Mouse (Mus musculus): ENCODE data around the gene Per2. TPM values are rescaled to one million over a fixed set of nuclear protein-coding genes. Genes with fewer than 3 reads are reported as not detected.
A peak's percentile ranks its signal among the peaks of the same experiment; 100 is the strongest.

Gene Per2
- polyA plus RNA-seq, 1 experiment from 2014 or later: 7.3 TPM

DNA sequence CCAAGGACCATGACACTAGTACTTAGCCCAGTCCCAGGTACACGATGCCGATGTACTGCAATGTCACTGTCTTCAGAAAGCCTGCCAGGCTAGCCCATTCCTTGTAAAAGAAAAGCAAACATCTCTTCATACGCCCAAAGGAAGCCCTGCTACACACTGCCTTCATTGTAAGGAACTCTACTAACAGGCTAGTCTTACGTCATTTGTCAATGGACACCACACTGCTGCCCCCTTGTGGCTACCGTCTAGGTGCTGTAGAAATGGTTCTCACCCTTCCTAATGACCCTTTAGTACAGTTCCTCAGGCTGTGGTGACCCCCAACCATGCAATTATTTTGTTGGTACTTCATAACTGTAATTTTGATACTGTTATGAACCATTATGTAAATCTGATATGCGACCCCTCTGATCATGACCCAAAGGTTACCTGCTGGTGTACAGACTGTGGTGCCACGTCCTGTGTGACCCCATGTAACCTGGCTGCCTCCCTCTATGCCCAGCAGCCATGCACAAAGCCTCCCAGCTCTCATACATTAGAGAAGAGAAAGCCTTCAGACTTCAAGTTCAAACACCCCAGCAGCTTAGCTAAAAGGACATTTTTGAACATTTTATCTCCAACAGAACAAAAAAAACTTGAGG is 78.6 kb downstream of the Per2 start:
- 61% methylated on average over 7 of the region's 7 CpGs for WGBS
- H3K27ac ChIP-seq (ENCODE audit: low read length): no peak overlapping the region
- no peak overlapping the region for H3K4me2 ChIP-seq (replicated peaks; ENCODE audit: low read depth, low read length)
- peak; percentile 28; the same call in 1 of the 2 replicates for ATAC-seq (ENCODE audit: insufficient number of reproducible peaks, insufficient read depth, low FRiP score, low read depth)
- no peak overlapping the region for H3K4me3 ChIP-seq (ENCODE audit: low read depth, low read length)
- no peaks in the 10 kb centered on the region for H3K27me3 ChIP-seq (ENCODE audit: control insufficient read depth, insufficient read depth, low read length)
- no peak overlapping the region for H3K9ac ChIP-seq (replicated peaks; ENCODE audit: low read depth, low read length)
- no peaks in the 10 kb centered on the region for H3K9me3 ChIP-seq (ENCODE audit: control insufficient read depth, low read depth, low read length)
- no peaks in the 10 kb centered on the region for H3K4me1 ChIP-seq (ENCODE audit: control insufficient read depth, insufficient read depth, low read length)
- peaks cover 88% of the 10 kb centered on the region for H3K36me3 ChIP-seq (ENCODE audit: control insufficient read depth, insufficient read depth, low read length)

GRCm38 (mm10) chr1:91373414-91373835 is 85.7 kb downstream of the Per2 start:
- Histone ChIP-seq H3K9me3 (ENCODE audit: control insufficient read depth, low read depth, low read length) (no peaks in the 10 kb centered on the region), H3K36me3 (ENCODE audit: control insufficient read depth, insufficient read depth, low read length) (peaks cover 80% of the 10 kb centered on the region)
- ATAC-seq (ENCODE audit: insufficient number of reproducible peaks, insufficient read depth, low FRiP score, low read depth): no peak; the same call in 1 of the 2 replicates

GRCm38 (mm10) chr1:91370055-91370454 is 89.1 kb downstream of the Per2 start:
- H3K27ac ChIP-seq (ENCODE audit: low read length): no peak overlapping the region
- H3K4me3 ChIP-seq (ENCODE audit: low read depth, low read length): no peak overlapping the region
- H3K4me1 ChIP-seq (ENCODE audit: control insufficient read depth, insufficient read depth, low read length): 0 out of 2 replicates have a peak, but pooled peaks cover 3% of the 10 kb centered on the region
- peaks cover 51% of the 10 kb centered on the region for H3K36me3 ChIP-seq (ENCODE audit: control insufficient read depth, insufficient read depth, low read length)
- H3K9ac ChIP-seq (replicated peaks; ENCODE audit: low read depth, low read length): no peak overlapping the region
- no peaks in the 10 kb centered on the region for H3K9me3 ChIP-seq (ENCODE audit: control insufficient read depth, low read depth, low read length)
- ATAC-seq (ENCODE audit: insufficient number of reproducible peaks, insufficient read depth, low FRiP score, low read depth): no peak
- H3K27me3 ChIP-seq (ENCODE audit: control insufficient read depth, insufficient read depth, low read length): no peaks in the 10 kb centered on the region
- H3K4me2 ChIP-seq (replicated peaks; ENCODE audit: low read depth, low read length): no peak overlapping the region
- 86% methylated on average over 23 of the region's 23 CpGs for WGBS

More at GRCm38 (mm10) chr1:91373414-91373835, 85.7 kb downstream of the Per2 start:
- Histone ChIP-seq H3K4me1 (ENCODE audit: control insufficient read depth, insufficient read depth, low read length) (no peaks in the 10 kb centered on the region), H3K4me3 (ENCODE audit: low read depth, low read length) (no peak overlapping the region), H3K27me3 (ENCODE audit: control insufficient read depth, insufficient read depth, low read length) (no peaks in the 10 kb centered on the region), H3K9ac (replicated peaks; ENCODE audit: low read depth, low read length) (no peak overlapping the region), H3K4me2 (replicated peaks; ENCODE audit: low read depth, low read length) (no peak overlapping the region), H3K27ac (ENCODE audit: low read length) (no peak overlapping the region)
- WGBS: 89% methylated on average over 6 of the region's 6 CpGs

GRCm38 (mm10) chr1:91369408-91369807 is 89.7 kb downstream of the Per2 start:
- Histone ChIP-seq H3K4me2 (replicated peaks; ENCODE audit: low read depth, low read length) (no peak overlapping the region), H3K9me3 (ENCODE audit: control insufficient read depth, low read depth, low read length) (no peaks in the 10 kb centered on the region), H3K36me3 (ENCODE audit: control insufficient read depth, insufficient read depth, low read length) (peaks cover 45% of the 10 kb centered on the region), H3K9ac (replicated peaks; ENCODE audit: low read depth, low read length) (no peak overlapping the region), H3K27ac (ENCODE audit: low read length) (no peak overlapping the region), H3K4me1 (ENCODE audit: control insufficient read depth, insufficient read depth, low read length) (0 out of 2 replicates have a peak, but pooled peaks cover 3% of the 10 kb centered on the region), H3K27me3 (ENCODE audit: control insufficient read depth, insufficient read depth, low read length) (no peaks in the 10 kb centered on the region), H3K4me3 (ENCODE audit: low read depth, low read length) (no peak overlapping the region)
- ATAC-seq (ENCODE audit: insufficient number of reproducible peaks, insufficient read depth, low FRiP score, low read depth): no peak
- 67% methylated on average over 4 of the region's 4 CpGs for WGBS

DNA sequence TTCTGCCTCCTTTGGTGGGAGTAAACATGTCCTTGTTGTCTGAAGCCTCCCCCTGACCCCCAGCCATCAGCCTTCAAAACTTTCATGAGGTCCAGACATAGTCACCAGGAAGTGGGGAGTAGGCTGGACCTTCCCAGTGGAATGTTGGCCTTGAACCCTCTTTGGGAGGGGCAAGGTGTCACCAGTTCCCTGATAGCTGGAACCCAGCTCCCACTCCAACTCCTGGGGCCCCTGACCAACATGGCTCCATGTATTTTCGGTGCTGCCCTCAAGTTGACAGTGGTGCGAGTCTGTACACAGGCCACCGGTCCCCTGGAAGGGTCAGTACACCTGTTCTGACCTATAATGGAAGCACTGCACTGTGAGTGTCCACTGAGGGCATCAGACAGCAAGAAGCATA is 91.8 kb downstream of the Per2 start:
- no peaks in the 10 kb centered on the region for H3K9me3 ChIP-seq (ENCODE audit: control insufficient read depth, low read depth, low read length)
- H3K36me3 ChIP-seq (ENCODE audit: control insufficient read depth, insufficient read depth, low read length): peaks cover 23% of the 10 kb centered on the region; the same call in 1 of the 2 replicates
- H3K27me3 ChIP-seq (ENCODE audit: control insufficient read depth, insufficient read depth, low read length): no peaks in the 10 kb centered on the region
- 0 out of 2 replicates have a peak, but pooled peaks cover 3% of the 10 kb centered on the region for H3K4me1 ChIP-seq (ENCODE audit: control insufficient read depth, insufficient read depth, low read length)
- H3K4me2 ChIP-seq (replicated peaks; ENCODE audit: low read depth, low read length): no peak overlapping the region
- no peak; the same call in 1 of the 2 replicates for ATAC-seq (ENCODE audit: insufficient number of reproducible peaks, insufficient read depth, low FRiP score, low read depth)
- H3K27ac ChIP-seq (ENCODE audit: low read length): no peak overlapping the region
- 95% methylated on average over 3 of the region's 3 CpGs for WGBS
- H3K9ac ChIP-seq (replicated peaks; ENCODE audit: low read depth, low read length): no peak overlapping the region
- H3K4me3 ChIP-seq (ENCODE audit: low read depth, low read length): no peak overlapping the region

DNA sequence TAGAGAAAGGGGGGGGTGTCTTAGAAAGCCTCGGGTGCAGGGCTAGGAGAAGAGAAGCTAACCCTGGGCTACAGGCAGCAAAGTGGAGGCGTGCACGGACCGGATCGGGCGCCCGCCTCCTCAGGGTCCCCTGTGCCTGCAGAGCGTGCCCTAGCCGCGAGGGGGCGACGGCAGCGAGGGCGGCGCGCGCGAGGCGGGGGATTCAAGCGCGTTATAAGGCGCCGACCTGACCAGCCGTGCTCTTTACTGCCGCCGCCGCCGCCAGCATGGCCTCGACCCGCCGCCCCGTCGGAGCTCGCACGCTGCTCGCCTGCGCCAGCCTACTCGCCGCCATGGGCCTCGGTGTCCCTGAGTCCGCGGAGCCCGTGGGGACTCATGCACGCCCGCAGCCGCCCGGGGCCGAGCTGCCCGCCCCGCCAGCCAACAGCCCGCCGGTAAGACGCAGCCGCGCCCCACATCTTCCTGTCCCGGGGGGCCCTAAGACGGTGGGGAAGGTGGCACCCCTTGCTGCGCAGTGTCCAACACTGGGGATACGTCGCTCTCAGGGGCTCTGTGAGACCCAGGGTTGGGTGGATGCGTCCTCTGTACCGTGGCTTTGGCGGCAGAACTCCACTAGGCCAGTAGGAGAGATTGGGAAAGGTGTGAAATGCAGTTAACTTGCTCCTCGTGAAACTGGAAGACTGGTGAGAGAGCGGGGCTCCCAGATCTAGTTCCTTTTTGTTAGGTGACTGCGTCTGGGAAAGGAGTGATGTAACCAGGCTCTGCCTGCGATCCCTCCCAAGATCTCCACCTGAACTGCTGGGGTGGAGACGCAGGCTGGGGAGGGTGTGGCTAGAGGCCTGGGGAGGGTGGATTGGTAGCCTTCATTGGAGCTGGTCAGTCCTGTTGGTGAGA is 92.7 kb downstream of the Per2 start, which contains the start of gene Erfe:
Gene Erfe, plus strand, starts transcription at position 216 of the 894 bp plus-strand sequence.
- no peak within 1 kb of the TSS for H3K27ac ChIP-seq (ENCODE audit: low read length)
- H3K4me3 ChIP-seq (ENCODE audit: low read depth, low read length): peak within 1 kb of the TSS; percentile 45
- WGBS: 2% methylated on average over 68 of the region's 68 CpGs

More for the DNA sequence above, 92.7 kb downstream of the Per2 start, which contains the start of gene Erfe:
- Histone ChIP-seq H3K9ac (replicated peaks; ENCODE audit: low read depth, low read length) (peak within 1 kb of the TSS; percentile 60), H3K4me1 (ENCODE audit: control insufficient read depth, insufficient read depth, low read length) (0 out of 2 replicates have a peak, but pooled peaks cover 3% of the 10 kb centered on the region), H3K9me3 (ENCODE audit: control insufficient read depth, low read depth, low read length) (no peaks in the 10 kb centered on the region), H3K27me3 (ENCODE audit: control insufficient read depth, insufficient read depth, low read length) (no peaks in the 10 kb centered on the region), H3K4me2 (replicated peaks; ENCODE audit: low read depth, low read length) (peak within 1 kb of the TSS; percentile 88), H3K36me3 (ENCODE audit: control insufficient read depth, insufficient read depth, low read length) (peaks cover 17% of the 10 kb centered on the region; the same call in 1 of the 2 replicates)
- ATAC-seq (ENCODE audit: insufficient number of reproducible peaks, insufficient read depth, low FRiP score, low read depth): peak; percentile 71

Other genes with a start within 250 kb of the Per2 start
- gene Ube2f, start 209.0 kb downstream of the Per2 start, polyA plus RNA-seq (2014; fragmentation: Nextera tagmentation; extraction: Ambion mirVana): 67.1 and 73.3 TPM in 2 replicates
- gene Scly, start 161.0 kb downstream of the Per2 start, polyA plus RNA-seq (2014; fragmentation: Nextera tagmentation; extraction: Ambion mirVana): 10.7 and 13.7 TPM in 2 replicates
- gene Espnl, start 137.2 kb downstream of the Per2 start, polyA plus RNA-seq (2014; fragmentation: Nextera tagmentation; extraction: Ambion mirVana): not detected in 2 replicates
- gene Klhl30, start 108.3 kb downstream of the Per2 start, polyA plus RNA-seq (2014; fragmentation: Nextera tagmentation; extraction: Ambion mirVana): 0.41 and 0.64 TPM in 2 replicates
- gene Erfe, start 92.9 kb downstream of the Per2 start, polyA plus RNA-seq (2014; fragmentation: Nextera tagmentation; extraction: Ambion mirVana): 2.1 and 2.5 TPM in 2 replicates
- gene Ilkap, start 60.5 kb downstream of the Per2 start, polyA plus RNA-seq (2014; fragmentation: Nextera tagmentation; extraction: Ambion mirVana): 134 and 146 TPM in 2 replicates
- 65.7 and 78.1 TPM in 2 replicates for gene Hes6, start 45.3 kb downstream of the Per2 start, polyA plus RNA-seq (2014; fragmentation: Nextera tagmentation; extraction: Ambion mirVana)
- gene Traf3ip1, start 35.3 kb upstream of the Per2 start, polyA plus RNA-seq (2014; fragmentation: Nextera tagmentation; extraction: Ambion mirVana): 8.7 and 8.8 TPM in 2 replicates
- 6.5 and 6.8 TPM in 2 replicates for gene Asb1, start 81.2 kb upstream of the Per2 start, polyA plus RNA-seq (2014; fragmentation: Nextera tagmentation; extraction: Ambion mirVana)